Mouse (Mus musculus): Measurements from ENCODE around the gene Omd.
"Not testable (repeated sequence)": the region's sequence is repeated elsewhere in the genome, so short reads cannot be mapped to it uniquely, and the experiment has no call there.

Gene Omd

DNA sequence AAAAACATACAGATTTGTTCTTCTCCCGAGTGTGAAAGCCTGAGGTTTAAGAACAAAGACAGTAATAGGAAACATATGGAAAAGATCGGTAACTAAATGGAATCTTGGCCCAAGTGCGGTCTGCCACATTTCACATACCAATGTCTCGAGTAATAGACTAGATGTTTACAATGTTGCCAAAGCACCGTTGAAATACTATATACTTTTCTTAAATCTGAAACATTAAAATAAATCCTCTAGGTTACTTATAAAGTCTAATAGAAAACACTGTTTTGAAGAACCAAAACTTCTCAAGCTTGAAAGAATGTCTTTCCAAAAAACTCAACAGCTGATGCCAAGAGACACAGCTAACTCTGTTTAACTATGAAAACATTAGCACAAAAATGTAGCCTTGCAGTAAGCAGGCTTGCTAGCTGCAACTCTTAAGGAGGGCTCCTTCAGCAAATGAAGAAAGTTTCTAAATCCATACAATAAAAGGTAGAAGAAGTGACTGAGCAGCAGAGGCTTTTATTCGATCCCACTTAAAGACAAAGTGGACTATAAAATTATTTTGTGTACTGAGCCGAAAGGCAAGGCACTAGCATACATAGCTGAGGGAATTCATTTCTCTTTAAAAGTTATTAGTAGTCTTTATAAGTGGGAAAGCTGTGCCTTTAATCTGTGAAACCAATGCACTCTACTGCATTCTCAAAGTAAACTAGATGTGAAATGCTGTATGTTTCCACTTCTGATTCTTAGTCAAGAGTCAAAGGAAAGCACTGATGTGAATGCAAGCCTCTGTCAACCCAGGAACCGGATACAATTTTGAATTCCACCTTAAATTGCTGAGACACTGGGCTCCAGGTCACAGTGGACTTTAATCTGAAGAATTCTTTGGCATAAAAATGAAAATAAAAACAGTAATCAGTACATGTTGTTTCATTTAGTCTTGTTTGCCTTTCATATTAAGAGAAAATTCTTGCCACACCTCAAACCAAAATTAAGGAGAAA lies at the start of gene Omd:
Gene Omd (plus strand): TSS at position 922 of the 990 bp plus-strand sequence.
- in situ Hi-C loops (cut with MboI, MseI), result no loop called here

- in situ Hi-C loops (cut with MboI, MseI), result no loop called here
Measured at GRCm38 (mm10) chr13:49536946-49537345, 45.3 kb upstream of the Omd start.

- in situ Hi-C loops (cut with MboI, MseI), result no loop called here
Measured at GRCm38 (mm10) chr13:49538693-49539092, 43.6 kb upstream of the Omd start.

DNA sequence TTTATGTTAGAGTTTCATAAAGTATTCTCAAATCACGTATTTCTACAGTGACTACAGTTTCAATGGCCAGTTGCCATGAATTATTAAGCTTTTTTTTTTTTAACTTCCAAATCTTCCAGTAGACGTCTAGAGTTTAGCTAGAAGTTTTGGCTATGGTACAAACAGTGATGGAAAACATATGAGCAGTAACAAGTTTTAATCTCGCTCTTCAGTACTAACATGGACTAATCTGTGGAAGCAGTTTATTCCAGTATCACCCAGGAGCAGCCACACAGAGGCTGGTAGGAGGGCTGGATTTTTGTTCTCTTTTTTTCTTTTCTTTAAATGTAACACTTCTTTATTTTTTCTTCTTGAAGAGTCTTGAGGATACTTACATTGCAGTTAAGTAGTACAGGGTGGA lies 38.0 kb upstream of the Omd start, which contains the start of gene Aspn:
Gene Aspn (plus strand): TSS at position 165 of the 400 bp plus-strand sequence.
- in situ Hi-C loops (cut with MboI, MseI), result no loop called here

- in situ Hi-C loops (cut with MboI, MseI), result no loop called here
Measured at GRCm38 (mm10) chr13:49545646-49546045, 36.6 kb upstream of the Omd start.

GRCm38 (mm10) chr13:49546517-49546916 lies 35.7 kb upstream of the Omd start:
- in situ Hi-C loops (cut with MboI, MseI), result no loop called here

- in situ Hi-C loops (cut with MboI, MseI), result no loop called here
Measured at GRCm38 (mm10) chr13:49547563-49548150, 34.6 kb upstream of the Omd start.

- in situ Hi-C loops (cut with MboI, MseI), result no loop called here
Measured at GRCm38 (mm10) chr13:49549616-49550015, 32.6 kb upstream of the Omd start.

DNA sequence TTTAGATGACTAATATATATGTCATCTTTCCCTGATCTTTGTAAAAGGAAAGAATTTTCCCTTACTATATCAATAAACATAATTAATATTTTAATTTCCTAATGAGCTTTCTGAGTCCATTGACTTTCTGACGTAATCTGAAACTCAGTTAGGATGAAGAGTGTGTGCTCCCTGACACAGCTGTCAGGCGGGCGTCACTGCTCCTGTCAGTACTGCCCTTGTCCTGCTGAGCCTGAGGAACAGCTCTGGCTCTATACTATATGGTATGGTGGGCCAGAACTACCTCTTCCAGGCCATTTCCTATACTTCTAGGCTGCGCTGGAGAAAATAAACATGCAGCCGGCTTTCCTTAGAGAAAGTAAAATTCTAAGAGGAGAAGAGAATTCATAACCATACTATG lies 27.7 kb upstream of the Omd start:
- in situ Hi-C loops (cut with MboI, MseI), result no loop called here

DNA sequence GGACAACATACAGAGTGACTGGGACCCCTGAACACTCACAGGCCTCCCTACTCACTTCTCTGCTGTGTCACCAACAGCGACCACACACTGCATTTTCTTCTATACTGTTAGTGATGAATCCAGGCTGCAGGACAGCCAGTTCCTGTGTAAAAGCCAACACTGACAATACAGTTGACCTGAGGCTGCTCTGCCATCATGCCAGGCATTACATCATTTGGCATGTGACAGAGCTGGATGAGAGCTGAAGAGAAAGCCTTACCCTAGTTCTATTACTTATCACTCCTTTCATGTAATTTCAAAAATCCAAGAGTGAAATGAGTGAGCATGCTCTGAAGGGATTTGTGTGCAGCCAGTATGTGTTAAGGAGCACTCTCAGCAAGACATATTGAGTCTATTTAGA lies 26.1 kb upstream of the Omd start:
- in situ Hi-C loops (cut with MboI, MseI), result no loop called here

GRCm38 (mm10) chr13:49556924-49557323 lies 25.3 kb upstream of the Omd start:
- in situ Hi-C loops (cut with MboI, MseI), result no loop called here

DNA sequence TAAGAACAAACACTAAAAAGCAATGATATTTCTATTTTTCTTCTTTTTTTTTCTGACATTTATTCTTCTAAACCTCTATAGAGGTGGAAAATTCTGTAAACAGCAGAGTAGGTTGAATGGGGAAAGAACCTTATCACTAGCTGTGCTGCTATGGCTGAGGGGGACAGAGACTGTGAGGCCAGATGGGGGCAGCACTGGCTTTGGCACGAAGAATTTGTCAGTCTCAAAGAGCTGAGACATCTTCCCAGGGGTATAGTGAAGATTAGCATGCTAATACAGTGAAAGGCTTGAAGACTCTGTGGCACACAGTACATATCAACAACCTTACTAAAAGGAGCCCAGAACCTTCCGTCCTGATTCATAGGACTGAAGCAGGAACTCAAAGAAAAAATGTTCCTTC lies 23.1 kb upstream of the Omd start:
- in situ Hi-C loops (cut with MboI, MseI), result no loop called here

- in situ Hi-C loops (cut with MboI, MseI), result no loop called here
Measured at GRCm38 (mm10) chr13:49560886-49561285, 21.4 kb upstream of the Omd start.

DNA sequence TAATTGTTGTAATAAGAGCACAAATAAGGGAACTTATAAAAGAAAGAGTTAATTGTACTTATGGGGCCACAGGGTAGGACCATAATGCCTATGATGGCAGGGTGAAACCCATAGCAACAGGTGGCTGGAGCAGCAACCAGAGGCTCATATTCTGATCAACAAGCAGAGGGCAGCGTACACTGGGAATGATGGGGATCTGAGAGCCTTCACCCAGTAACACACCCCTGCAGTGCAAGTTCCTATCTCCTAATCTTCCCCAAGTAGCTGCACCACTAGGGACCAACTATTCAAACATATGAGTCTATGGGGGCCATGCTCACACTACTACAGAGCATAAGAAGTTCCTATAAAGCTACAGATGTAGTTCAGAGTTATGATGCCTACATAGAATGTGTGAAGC lies 17.9 kb upstream of the Omd start:
- in situ Hi-C loops (cut with MboI, MseI), result no loop called here

DNA sequence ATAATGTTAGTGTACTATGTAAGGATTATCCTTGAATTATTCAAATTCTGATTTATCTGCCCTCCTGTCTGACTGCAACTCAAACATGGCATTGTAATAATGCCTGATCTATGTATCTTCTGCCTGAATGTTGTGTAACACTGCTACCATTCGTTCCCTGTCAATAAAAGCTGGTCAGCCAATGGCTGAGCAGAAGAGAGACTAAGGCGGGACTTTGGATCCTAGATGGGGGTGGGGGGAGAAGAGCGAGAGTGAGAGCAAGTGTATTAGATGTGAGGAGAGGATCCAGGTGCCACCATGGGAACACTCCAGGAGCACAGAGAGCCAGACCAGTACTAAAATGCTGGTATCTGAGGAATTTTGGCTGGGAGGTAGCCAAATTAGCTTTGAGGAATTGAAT lies 11.9 kb upstream of the Omd start:
- in situ Hi-C loops (cut with MboI, MseI), result no loop called here

GRCm38 (mm10) chr13:49571418-49571817 lies 10.8 kb upstream of the Omd start:
- in situ Hi-C loops (cut with MboI, MseI), result no loop called here

DNA sequence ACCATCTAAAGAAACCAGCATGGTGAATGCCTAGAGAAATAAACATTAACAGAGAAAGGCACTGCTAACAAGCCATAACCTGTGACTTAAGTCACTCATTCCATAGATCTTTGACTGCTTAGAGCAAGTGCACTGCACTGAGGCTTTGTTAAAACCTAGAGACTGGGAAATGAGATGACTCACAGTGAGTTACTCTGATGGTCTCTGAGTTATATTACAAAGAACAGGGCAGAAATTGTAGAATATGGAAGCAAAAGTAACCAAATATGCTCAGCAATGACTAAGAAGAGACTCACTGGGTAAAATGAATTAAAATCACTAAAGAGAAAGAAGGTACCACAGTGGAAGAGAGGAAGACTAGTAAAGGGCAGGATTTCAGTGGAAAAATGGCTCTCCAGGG lies 1.6 kb downstream of the Omd start:
- in situ Hi-C loops (cut with MboI, MseI), result no loop called here

DNA sequence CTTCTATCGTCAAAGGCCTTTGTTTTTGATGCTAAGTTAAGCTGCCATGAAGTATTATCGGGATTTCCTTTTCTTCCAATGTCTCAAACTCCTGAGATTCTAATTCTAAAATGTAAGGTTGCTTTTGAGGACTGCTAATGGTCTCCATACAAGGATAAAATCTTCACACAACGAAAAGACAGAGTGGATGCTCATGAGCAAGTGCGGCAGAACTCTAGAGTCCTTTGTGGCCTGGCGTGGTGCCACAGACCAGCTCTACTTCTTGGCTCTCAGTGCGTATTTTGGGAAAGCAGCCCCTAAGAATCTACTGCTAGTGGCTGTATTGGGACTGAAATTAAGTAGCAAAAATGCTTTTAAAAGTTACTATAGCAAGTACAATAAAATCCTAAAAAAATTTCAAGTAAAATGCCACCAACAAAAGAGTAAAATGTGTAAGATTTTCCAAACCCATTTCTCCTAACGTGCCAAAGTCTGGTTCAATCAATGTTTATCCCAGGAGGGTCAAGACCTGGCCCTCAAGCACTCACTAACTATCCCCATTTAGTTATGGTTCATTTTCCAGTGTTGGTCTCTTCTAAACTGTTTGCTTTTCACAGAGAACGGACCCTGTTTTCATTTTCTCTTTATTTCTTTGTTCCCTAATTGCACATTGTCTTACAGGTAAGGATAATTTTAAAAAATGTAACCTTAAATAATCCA lies 2.2 kb downstream of the Omd start:
- in situ Hi-C loops (cut with MboI, MseI), result no loop called here

DNA sequence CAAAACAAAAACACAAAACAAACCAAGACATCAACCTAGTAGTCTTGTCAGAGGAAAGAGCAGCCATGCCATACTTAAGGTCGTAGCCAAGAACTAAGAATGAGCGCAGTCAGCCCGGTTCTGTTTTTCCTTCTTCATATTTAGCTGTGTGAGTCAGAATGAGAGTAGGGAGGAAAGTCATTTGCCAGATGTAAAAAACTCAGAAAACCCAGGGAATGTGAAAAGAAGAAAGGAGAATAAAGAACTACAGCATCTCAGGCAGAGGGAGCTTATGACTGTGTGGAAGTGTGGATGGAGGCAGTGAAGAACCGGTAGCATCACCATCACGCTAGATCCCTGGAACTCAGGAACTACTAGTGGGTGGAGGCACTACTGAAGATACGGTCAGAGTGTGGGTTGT lies 3.8 kb downstream of the Omd start:
- in situ Hi-C loops (cut with MboI, MseI), result no loop called here

- in situ Hi-C loops (cut with MboI, MseI), result not testable (repeated sequence)
Measured at GRCm38 (mm10) chr13:49602541-49602940, 20.3 kb downstream of the Omd start.

DNA sequence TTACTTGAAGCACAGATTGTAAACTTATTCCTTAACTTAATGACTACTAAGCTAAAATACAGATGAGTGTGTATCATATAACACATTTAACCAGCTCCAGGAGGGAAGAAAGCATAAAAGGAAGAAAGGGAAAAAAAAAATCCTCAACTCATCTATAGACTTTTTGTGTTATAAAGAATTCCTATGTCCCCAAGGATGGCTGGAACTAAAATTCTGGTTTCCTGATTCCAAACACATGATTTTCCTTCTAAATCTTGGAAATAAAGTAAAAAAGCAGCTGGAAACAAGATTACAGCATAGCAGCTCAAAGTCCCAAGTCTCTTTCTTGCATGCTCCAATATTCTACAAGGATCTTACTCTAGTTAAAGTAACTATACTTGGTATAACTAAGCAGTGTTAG lies 21.3 kb downstream of the Omd start:
- in situ Hi-C loops (cut with MboI, MseI), result no loop called here

DNA sequence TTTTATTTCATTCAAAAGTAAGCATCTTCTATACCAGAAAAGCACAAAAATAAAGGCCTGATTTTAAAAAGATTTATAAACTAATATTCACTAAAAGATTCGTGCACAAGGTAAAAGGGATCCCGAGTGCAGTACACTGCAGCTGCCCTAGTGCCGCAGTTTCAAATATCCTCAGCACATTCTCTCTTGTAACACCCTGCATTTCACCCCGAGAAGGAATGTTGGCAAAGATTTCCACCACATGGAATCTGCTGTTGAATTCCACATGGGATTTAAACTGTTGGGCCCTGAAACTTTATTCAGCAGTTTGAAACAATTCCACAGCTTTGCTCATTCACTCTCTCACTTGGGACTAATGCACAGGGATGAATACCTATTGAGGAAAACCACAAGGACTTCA lies 25.5 kb downstream of the Omd start, which contains the start of gene Ogn:
Gene Ogn (plus strand): TSS at position 333 of the 400 bp plus-strand sequence.
- in situ Hi-C loops (cut with MboI, MseI), result no loop called here
